Mouse (Mus musculus): ENCODE measurements at regions not wholly inside any gene's neighbourhood (a gene's known extent, or its start where the extent isn't known, plus 50 kb on each side); places are given as distances from the start of the nearest gene placed in this dataset.

DNA sequence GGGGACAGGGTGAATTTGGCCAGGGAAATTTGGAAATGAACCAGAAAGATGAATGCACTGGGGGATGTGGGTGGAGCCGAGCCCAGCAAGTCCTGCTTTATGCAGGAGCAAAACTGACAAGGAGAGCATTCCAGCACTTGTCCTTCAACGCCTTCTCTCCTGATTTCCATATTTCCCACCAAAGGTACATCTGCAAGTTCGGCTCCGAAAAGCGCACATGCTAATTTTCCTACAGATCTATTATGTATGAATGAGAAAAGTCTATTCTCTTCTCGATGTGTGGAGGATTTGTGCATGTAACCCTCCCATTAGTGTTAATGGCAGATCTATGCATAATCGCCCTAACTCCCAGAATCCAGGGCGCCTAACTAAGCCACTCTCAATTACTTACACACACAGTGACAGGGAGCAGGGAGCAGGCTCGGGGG is 190.8 kb downstream of the Zfp326 start:
- DNase-seq (ENCODE audit: extremely low read depth, insufficient read length, low spot score), result no peak

DNA sequence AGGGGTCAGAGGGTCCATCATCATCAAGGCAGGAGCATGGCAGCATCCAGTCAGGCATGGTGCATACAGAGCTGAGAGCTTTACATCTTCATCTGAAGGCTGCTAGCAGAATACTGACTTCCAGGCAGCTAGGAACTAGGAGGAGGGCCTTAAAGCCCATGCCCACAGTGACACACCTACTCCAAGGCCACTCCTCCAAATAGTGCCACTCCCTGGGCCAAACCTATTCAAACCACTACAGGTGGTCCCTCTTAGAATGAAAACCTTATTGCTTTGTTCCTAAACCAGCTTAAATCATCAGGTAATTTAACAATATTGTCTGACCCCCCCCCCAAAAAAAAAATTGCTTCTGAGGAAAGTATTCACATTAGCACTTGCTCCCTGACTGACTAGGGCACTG is 190.3 kb downstream of the Zfp326 start:
- DNase-seq (ENCODE audit: extremely low read depth, insufficient read length, low spot score), result no peak

- no peak for DNase-seq (ENCODE audit: extremely low read depth, insufficient read length, low spot score)
These were observed 188.0 kb downstream of the Zfp326 start for GRCm38 (mm10) chr5:106064366-106064765.

- DNase-seq (ENCODE audit: extremely low read depth, insufficient read length, low spot score), result no peak
These were observed 186.6 kb downstream of the Zfp326 start for GRCm38 (mm10) chr5:106062926-106063325.

GRCm38 (mm10) chr5:106056631-106057030 is 180.3 kb downstream of the Zfp326 start:
- DNase-seq (ENCODE audit: extremely low read depth, insufficient read length, low spot score), result no peak

DNA sequence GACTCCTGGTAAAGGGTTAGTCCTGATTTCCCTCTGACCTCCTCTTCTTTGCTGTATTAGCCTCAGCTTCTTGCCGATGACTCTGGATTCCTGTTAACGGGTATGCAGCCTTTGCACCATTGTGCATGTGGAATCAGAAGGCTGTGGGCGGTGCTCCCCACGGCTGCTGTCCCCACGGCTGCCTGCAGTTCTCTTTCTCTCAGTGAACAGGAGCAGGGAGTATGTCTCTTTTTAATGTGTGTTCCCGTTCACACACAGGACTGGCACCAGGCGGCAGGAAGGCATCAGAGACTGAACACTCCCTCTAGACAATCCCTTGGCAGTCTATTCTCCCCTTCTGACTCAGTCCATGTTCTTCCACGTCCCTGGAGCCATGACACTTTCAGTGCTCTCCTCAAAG is 178.9 kb downstream of the Zfp326 start:
- no peak for DNase-seq (ENCODE audit: extremely low read depth, insufficient read length, low spot score)

- DNase-seq (ENCODE audit: extremely low read depth, insufficient read length, low spot score), result no peak
These were observed 174.7 kb downstream of the Zfp326 start for GRCm38 (mm10) chr5:106051026-106051425.

DNA sequence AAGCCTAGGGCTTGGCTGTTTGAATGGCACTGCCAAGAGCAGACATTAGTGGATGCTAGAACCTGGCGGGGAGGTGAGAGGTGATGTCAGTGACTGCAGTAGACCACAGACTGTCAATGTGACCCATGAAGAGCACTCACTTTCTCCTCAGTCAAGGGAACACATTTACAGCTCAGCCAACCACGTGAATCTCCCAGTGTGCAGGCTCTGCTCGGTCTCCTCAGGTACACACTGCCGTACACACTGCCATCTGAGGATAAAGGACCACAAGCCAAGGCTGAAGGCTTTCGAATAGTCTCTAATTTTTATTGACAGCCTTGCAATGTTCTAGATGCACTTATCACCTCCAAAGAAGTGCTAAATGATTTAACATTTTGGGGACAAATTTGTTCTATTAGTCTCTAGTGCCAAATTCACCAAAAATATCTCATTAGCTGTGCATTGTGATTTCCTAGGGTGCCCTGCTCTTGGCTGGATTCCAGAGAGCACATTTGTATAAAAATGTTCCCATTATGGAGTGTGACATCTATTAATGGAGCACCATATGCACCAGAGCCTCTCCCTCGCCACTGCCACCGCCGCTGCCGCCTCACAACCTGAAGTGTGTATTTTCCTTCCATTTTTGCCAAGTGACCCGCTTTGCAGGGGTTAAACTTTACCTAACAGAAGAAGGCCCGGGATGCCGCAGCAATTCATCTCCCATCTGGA is 168.7 kb downstream of the Zfp326 start:
- no peak for DNase-seq (ENCODE audit: extremely low read depth, insufficient read length, low spot score)

- no peak for DNase-seq (ENCODE audit: extremely low read depth, insufficient read length, low spot score)
These were observed 162.0 kb downstream of the Zfp326 start for GRCm38 (mm10) chr5:106038321-106038720.

DNA sequence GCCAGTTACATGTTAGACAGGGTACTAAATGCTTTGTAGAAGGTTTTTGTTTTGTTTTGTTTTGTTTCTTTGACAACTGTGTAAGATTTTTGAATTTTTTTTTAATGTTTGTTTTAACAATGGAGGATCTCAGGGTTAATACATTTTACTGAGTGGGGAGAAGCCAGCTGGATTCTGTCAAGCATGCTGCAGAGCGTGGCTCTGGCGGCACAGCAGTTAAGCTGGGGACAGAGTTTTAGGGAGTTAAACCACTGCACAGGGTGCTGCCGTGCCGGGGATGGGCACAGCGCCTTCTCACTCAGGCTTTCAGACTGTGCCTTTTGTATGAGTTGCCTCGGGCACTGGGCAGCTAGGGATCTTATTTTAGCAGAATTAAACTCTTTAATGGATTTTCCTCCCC is 159.8 kb downstream of the Zfp326 start:
- no peak for DNase-seq (ENCODE audit: extremely low read depth, insufficient read length, low spot score)

DNA sequence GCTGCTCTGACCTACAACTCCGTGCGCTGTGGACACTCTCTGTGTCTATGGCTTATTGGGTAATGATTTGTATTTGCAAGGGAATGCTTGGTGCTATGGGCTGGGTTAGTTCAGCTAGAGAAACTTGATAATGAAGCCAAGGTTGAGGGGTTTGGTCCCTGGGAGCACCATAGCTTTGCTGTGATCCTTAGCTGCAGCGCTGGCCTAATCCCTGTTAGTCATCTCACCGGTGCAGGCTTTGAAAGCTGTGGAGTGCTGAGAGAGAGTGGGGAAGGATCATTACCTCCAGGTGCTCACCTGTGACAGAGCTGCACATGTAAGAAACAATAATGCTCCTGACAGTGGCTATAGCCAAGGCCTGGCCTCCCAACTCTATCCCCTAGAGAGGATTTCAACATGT is 156.6 kb downstream of the Zfp326 start:
- no peak for DNase-seq (ENCODE audit: extremely low read depth, insufficient read length, low spot score)

DNA sequence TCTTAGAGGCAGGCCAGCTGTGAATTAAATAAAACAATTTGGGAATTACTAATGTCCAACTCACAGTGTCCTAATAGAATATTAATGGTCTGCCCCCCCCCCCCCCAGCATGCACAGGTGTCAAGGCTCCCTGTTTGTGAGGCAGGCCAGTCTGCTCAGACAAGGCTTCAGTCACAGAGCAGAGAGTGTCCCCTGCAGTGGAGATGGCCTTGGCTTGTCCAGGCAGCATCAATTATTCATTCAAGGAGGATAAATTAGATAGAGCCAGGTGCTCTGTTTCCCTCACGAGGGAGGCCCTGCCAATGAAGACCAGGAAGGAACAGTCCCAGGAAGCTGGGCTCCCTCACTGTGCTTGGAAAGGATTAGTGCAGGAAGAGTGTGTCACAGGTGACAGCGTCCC is 150.5 kb downstream of the Zfp326 start:
- DNase-seq (ENCODE audit: extremely low read depth, insufficient read length, low spot score), result no peak

- DNase-seq (ENCODE audit: extremely low read depth, insufficient read length, low spot score), result no peak
These were observed 128.0 kb downstream of the Zfp326 start for GRCm38 (mm10) chr5:106004292-106004917.

DNA sequence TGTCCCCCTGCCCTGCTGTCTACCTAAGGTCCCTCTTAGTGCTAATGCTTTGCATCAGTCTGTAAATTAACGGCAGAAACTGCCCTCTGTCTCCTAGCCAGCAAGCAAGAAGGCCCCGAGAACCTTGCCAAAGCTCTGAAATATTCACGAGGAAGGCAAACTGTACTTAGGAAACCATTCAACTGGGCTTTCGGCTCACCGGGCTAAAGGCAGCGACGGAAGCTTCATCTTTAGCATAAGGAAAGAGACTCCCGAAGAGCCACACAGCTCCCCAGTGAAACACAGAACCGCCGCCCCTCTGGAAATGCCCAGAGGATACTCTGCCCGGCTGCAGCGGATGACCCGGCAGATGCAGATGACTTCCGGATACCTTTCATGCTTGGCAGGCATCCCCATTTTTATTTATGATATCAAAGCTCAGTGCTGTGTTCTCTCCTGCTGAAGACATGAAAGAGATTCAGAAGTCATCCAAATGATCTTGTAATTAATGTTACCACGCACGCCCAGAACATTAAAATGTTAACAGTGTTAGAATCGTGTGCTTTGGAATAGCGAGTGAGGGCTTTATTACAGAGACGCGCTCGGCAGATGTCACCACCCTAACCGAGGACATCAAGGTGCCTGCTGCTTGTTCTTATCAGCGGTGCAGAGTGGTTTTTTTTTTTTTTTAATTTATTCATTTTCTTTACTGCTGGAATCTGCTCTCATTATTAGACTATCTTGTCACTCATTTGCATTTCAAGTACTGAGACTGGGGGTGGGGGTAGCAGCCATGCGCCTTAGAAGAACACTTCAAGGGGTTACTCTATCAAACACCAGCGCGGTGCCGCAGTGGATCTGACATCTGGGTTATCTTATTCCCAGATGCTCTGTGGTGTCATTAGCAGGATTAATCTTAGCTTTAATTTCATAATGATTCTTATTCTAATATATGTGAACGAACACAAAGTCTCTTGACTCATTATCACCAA is 127.2 kb downstream of the Zfp326 start:
- no peak for DNase-seq (ENCODE audit: extremely low read depth, insufficient read length, low spot score)

DNA sequence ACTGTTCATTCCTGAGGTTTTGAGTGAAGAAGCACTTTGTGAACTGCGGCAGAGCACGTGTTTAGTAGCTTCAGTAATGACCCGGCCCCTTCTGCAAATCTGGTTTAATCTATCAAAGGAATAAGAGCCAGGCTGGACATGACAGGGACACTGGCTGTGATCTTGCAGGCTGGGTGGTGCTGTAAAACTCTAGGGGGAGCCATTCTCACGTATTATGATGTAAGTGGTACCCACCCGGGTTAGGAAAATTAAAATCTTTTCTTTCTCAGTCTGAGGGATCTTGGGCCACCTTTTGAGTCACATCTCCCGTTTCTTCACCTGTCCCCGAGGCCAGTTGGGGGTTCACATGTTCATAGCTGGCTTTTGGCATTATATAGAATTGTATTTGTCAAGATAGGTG is 126.0 kb downstream of the Zfp326 start:
- no peak for DNase-seq (ENCODE audit: extremely low read depth, insufficient read length, low spot score)

DNA sequence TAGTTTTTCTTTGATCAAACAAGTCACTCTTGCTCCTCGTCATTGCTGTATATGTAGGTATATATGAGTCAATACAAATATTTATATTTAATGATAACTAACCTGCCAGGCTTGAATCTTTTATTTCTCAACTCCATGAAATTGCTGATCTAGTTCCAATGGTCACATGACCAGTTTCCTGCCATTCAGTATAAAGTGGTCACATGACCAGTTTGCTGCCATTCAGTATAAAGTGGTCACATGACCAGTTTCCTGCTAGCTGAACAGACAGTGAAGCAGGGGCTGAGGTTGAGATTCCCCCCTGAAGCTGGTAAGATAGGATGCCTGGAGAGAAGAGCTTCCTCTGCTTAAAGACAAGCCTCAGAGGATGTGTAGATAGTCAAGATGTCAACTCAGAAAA is 117.9 kb downstream of the Zfp326 start:
- DNase-seq (ENCODE audit: extremely low read depth, insufficient read length, low spot score), result no peak

DNA sequence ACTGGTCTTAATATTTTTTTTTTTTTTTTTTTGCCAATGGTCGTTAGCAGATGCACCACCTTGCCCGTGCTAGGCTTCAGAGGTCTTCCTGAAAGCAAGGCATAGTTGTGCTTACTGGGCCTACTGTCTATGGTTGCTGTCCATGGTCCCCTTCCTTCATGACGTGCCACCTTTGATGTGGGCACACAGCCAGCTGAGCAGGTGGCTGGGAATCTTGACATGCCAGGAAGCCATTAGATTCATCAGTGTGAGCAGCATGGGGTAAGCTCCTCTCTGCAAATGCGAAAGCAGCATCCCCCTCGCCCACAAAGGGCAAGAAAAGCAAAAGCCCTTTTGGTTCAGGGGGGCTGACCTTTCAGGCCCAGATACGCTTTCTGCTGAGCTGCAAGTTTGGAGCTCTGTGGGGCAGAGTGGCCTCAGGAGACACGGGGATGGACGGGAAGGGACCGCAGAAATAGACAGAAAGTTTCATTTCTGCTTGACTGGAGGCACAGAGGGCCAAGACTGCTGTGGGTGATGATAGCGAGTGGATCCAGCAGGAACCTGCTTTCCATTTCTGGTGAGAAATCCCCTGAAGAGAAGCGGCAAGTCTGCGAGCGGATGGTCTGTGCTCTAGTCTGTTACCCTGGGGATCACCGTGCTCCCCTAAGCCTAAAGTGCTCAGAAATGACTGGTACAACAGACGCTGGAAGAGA is 116.8 kb downstream of the Zfp326 start:
- no peak for DNase-seq (ENCODE audit: extremely low read depth, insufficient read length, low spot score)

DNA sequence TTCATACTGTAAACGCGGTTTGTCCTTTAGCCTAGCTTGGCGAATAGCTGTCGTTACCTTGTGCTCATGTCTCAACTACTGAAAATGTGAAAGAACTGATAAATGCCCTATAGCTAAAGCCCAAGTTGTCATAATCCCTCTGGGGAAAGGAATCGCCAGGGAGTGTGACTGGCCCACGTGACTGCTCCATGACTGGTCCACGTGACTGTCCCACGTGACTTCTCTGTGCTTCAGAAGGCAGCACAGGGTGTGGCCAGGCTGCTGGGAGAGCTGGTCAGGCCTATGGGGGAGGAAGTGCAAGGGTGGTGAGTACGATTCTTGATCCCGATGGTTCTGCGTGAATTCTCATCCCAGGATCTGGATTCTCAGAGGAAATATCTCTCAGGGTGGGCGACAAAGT is 114.4 kb downstream of the Zfp326 start:
- no peak for DNase-seq (ENCODE audit: extremely low read depth, insufficient read length, low spot score)

GRCm38 (mm10) chr5:105986401-105986800 is 110.0 kb downstream of the Zfp326 start:
- DNase-seq (ENCODE audit: extremely low read depth, insufficient read length, low spot score), result no peak

GRCm38 (mm10) chr5:105983131-105983530 is 106.8 kb downstream of the Zfp326 start:
- no peak for DNase-seq (ENCODE audit: extremely low read depth, insufficient read length, low spot score)

DNA sequence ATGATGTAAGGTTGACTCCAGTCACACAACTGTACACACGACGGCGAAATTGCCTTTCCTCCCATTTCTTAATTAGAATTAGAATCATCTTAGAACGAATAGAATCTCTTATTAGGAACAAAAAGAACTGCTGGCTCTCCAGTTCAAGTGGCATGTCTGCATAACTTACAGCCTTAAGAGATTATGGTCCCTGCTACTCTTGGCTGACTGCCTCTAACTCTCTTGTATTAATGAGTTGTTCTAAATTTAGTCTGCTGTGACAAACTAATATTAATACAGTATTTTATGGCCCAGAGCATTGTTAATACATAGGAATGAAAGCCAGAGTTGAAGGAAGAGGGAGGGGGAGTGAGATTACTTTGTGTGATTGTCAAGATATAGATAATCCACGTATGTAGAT is 100.4 kb downstream of the Zfp326 start:
- no peak for DNase-seq (ENCODE audit: extremely low read depth, insufficient read length, low spot score)

Measured in 3134 (cell line).